Mouse (Mus musculus): ENCODE results near the gene Gtpbp8.

Gene Gtpbp8

DNA sequence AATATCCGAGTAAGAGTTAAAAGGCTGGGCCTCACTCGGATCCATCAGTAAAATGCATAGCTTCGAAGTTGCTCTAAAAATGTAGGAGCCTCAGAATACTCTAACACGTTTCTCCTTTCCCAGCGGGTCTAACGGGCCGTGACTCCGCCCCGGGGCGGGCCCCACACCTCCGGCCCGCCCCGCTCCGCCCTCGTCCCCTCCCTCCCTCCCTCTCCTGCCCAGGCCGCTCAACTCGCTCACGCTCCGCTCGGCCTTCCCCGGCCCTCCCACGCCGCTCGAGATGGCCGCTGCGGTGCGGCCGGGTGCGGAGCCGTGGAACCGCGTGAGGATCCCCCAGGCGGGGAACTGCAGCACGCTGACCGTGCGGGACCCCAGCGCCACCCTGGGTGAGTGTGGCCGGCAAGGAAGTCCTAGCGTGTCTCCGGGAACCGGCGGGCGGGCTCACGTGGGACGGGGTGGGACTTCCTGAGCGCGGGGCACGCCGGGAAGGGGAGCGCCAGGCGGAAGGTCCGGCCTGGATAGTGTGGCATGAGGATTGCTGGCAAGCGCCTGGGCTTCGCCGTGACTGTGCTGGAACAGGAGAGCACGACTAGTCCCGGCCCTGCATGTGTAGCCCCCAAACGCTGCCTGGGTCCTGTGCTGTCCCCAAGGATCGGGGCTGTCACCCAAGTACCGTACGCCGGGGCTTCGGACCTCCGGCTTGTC, 21.9 kb downstream of the Gtpbp8 start, which contains the start of gene Nepro:
Nepro (plus strand) TSS at position 219 of the 705 bp plus-strand sequence.
- no peaks in the 10 kb centered on the region for H3K27me3 ChIP-seq (ENCODE audit: insufficient read depth, low read length)
- H3K9me3 ChIP-seq (ENCODE audit: low read length): no peaks in the 10 kb centered on the region
- H3K4me1 ChIP-seq (replicated peaks; ENCODE audit: low read depth, low read length): peaks cover 32% of the 10 kb centered on the region
- peak within 1 kb of the TSS; percentile 94 for H3K4me3 ChIP-seq (replicated peaks; ENCODE audit: low read length)
- H3K36me3 ChIP-seq (ENCODE audit: insufficient read depth, low read length): peaks cover 45% of the 10 kb centered on the region
- TF ChIP-seq CTCF (conservative IDR thresholded peaks at IDR 0.05; ENCODE audit: low read length) (no peak), NANOG (IDR thresholded peaks at IDR 0.05; ENCODE audit: borderline replicate concordance, low read length) (no peak), POU5F1 (IDR thresholded peaks at IDR 0.05; ENCODE audit: borderline replicate concordance, low read length) (no peak)

DNA sequence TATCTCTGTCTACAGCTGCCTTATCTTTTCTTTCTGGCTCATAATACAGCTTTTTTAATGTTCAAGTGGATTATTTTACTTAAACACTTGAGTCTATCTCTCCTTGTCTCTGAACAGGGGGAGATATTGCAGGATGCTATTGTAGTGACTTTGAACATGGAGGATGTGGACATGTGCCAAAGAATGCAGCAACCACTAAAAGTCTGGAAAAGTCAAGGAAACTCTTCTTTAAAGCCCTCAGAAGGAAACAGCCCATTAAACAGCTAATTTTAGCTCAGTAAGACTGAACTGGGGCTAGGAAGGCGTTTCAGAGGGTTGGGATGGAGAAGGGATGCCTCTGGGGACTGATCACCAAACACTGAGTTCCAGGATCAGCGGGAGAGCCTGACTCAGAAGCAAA, 23.5 kb downstream of the Gtpbp8 start:
- H3K36me3 ChIP-seq (ENCODE audit: insufficient read depth, low read length): peaks cover 32% of the 10 kb centered on the region
- H3K9me3 ChIP-seq (ENCODE audit: low read length): no peaks in the 10 kb centered on the region
- TF ChIP-seq CTCF (conservative IDR thresholded peaks at IDR 0.05; ENCODE audit: low read length): no peak
- TF ChIP-seq NANOG (IDR thresholded peaks at IDR 0.05; ENCODE audit: borderline replicate concordance, low read length): no peak
- no peak for TF ChIP-seq POU5F1 (IDR thresholded peaks at IDR 0.05; ENCODE audit: borderline replicate concordance, low read length)
- no peak overlapping the region for H3K4me3 ChIP-seq (replicated peaks; ENCODE audit: low read length)
- peaks cover 35% of the 10 kb centered on the region for H3K4me1 ChIP-seq (replicated peaks; ENCODE audit: low read depth, low read length)
- H3K27me3 ChIP-seq (ENCODE audit: insufficient read depth, low read length): no peaks in the 10 kb centered on the region

DNA sequence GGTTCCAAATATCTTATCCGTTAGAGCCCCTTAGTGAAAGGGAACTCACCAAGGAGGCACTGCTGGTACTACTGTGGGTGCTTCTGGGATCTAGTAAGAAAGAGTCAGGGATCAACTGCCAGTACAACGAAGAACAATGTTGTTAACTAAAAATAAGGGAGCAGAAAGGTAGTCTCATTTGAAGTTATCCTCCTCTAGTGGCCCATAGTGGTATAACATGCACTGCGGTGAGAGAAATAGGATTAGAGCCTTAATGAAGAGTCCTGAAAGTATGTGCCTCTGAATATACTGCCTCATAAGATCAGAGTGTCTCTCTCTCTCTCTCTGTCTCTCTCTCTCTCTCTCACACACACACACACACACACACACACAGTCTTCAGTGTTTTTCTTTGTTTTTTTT, 25.6 kb downstream of the Gtpbp8 start:
- TF ChIP-seq POU5F1 (IDR thresholded peaks at IDR 0.05; ENCODE audit: borderline replicate concordance, low read length): no peak
- TF ChIP-seq CTCF (conservative IDR thresholded peaks at IDR 0.05; ENCODE audit: low read length): peak; percentile 100
- no peaks in the 10 kb centered on the region for H3K9me3 ChIP-seq (ENCODE audit: low read length)
- no peak overlapping the region for H3K4me3 ChIP-seq (replicated peaks; ENCODE audit: low read length)
- H3K4me1 ChIP-seq (replicated peaks; ENCODE audit: low read depth, low read length): peaks cover 34% of the 10 kb centered on the region
- peaks cover 18% of the 10 kb centered on the region for H3K36me3 ChIP-seq (ENCODE audit: insufficient read depth, low read length)
- no peaks in the 10 kb centered on the region for H3K27me3 ChIP-seq (ENCODE audit: insufficient read depth, low read length)

DNA sequence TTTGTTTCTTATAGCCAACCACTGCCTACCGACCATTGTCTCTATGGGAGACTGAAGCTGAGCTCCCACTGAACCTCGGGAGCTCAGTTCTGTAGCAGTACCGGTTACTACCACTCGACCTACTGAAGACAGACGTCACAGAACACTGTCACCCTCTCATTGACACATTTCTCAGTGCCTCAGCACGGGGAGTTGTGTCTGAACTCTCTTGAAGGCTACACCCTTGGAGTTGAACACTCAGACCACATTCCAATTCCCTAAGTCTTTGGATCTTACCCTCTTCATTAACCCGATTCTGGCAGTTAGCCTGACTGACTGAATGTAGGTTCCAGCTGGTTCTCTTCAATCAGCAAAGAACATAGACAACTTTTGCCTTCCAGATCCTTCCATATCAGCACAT, 26.8 kb downstream of the Gtpbp8 start:
- H3K4me3 ChIP-seq (replicated peaks; ENCODE audit: low read length): no peak overlapping the region
- H3K4me1 ChIP-seq (replicated peaks; ENCODE audit: low read depth, low read length): peaks cover 30% of the 10 kb centered on the region
- peaks cover 18% of the 10 kb centered on the region for H3K36me3 ChIP-seq (ENCODE audit: insufficient read depth, low read length)
- TF ChIP-seq NANOG (IDR thresholded peaks at IDR 0.05; ENCODE audit: borderline replicate concordance, low read length) (no peak), POU5F1 (IDR thresholded peaks at IDR 0.05; ENCODE audit: borderline replicate concordance, low read length) (no peak), CTCF (conservative IDR thresholded peaks at IDR 0.05; ENCODE audit: low read length) (no peak)
- H3K27me3 ChIP-seq (ENCODE audit: insufficient read depth, low read length): no peaks in the 10 kb centered on the region
- H3K9me3 ChIP-seq (ENCODE audit: low read length): no peaks in the 10 kb centered on the region

DNA sequence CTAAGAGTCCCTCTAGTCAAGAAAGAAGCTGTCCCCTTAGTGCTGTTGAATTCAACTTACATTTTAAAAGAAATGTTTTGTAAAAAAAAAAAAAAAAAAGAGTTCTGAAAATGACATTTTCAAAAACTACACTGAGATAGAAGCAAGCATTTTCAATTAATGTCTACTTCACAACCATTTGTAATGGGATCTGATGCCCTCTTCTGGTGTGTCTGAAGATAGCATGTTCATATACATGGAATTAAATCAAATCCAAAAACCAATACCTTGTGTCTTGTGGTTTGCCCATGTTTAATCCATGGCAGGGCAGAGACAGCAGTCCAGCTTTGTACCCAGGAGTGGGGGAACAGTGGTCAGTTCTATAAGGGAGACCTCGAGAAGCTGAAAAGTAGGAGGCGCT, 28.3 kb downstream of the Gtpbp8 start:
- TF ChIP-seq NANOG (IDR thresholded peaks at IDR 0.05; ENCODE audit: borderline replicate concordance, low read length): no peak
- no peak; the same call in 1 of the 2 replicates for TF ChIP-seq CTCF (conservative IDR thresholded peaks at IDR 0.05; ENCODE audit: low read length)
- TF ChIP-seq POU5F1 (IDR thresholded peaks at IDR 0.05; ENCODE audit: borderline replicate concordance, low read length): no peak
- H3K4me1 ChIP-seq (replicated peaks; ENCODE audit: low read depth, low read length): peaks cover 24% of the 10 kb centered on the region
- H3K4me3 ChIP-seq (replicated peaks; ENCODE audit: low read length): no peak overlapping the region
- H3K27me3 ChIP-seq (ENCODE audit: insufficient read depth, low read length): no peaks in the 10 kb centered on the region
- no peaks in the 10 kb centered on the region for H3K9me3 ChIP-seq (ENCODE audit: low read length)
- peaks cover 17% of the 10 kb centered on the region for H3K36me3 ChIP-seq (ENCODE audit: insufficient read depth, low read length)

GRCm38 (mm10) chr16:44717141-44717634, 29.0 kb downstream of the Gtpbp8 start:
- Histone ChIP-seq H3K4me1 (replicated peaks; ENCODE audit: low read depth, low read length) (peaks cover 19% of the 10 kb centered on the region), H3K9me3 (ENCODE audit: low read length) (no peaks in the 10 kb centered on the region), H3K4me3 (replicated peaks; ENCODE audit: low read length) (no peak overlapping the region), H3K27me3 (ENCODE audit: insufficient read depth, low read length) (no peaks in the 10 kb centered on the region), H3K36me3 (ENCODE audit: insufficient read depth, low read length) (peaks cover 15% of the 10 kb centered on the region)
- TF ChIP-seq NANOG (IDR thresholded peaks at IDR 0.05; ENCODE audit: borderline replicate concordance, low read length) (no peak), CTCF (conservative IDR thresholded peaks at IDR 0.05; ENCODE audit: low read length) (no peak), POU5F1 (IDR thresholded peaks at IDR 0.05; ENCODE audit: borderline replicate concordance, low read length) (no peak)

GRCm38 (mm10) chr16:44716305-44717140, 29.6 kb downstream of the Gtpbp8 start:
- peaks cover 19% of the 10 kb centered on the region for H3K4me1 ChIP-seq (replicated peaks; ENCODE audit: low read depth, low read length)

GRCm38 (mm10) chr16:44703458-44703857, 42.7 kb downstream of the Gtpbp8 start:
- H3K27me3 ChIP-seq (ENCODE audit: insufficient read depth, low read length): peaks cover 8% of the 10 kb centered on the region; the same call in 1 of the 2 replicates
- H3K4me3 ChIP-seq (replicated peaks; ENCODE audit: low read length): no peak overlapping the region
- H3K9me3 ChIP-seq (ENCODE audit: low read length): peaks cover 6% of the 10 kb centered on the region; the same call in 1 of the 2 replicates
- TF ChIP-seq CTCF (conservative IDR thresholded peaks at IDR 0.05; ENCODE audit: low read length) (no peak), POU5F1 (IDR thresholded peaks at IDR 0.05; ENCODE audit: borderline replicate concordance, low read length) (no peak), NANOG (IDR thresholded peaks at IDR 0.05; ENCODE audit: borderline replicate concordance, low read length) (no peak)
- H3K36me3 ChIP-seq (ENCODE audit: insufficient read depth, low read length): no peaks in the 10 kb centered on the region
- no peaks in the 10 kb centered on the region for H3K4me1 ChIP-seq (replicated peaks; ENCODE audit: low read depth, low read length)

More at GRCm38 (mm10) chr16:44716305-44717140, 29.6 kb downstream of the Gtpbp8 start:
- TF ChIP-seq CTCF (conservative IDR thresholded peaks at IDR 0.05; ENCODE audit: low read length): peak; percentile 16; the same call in 1 of the 2 replicates
- TF ChIP-seq POU5F1 (IDR thresholded peaks at IDR 0.05; ENCODE audit: borderline replicate concordance, low read length): no peak
- TF ChIP-seq NANOG (IDR thresholded peaks at IDR 0.05; ENCODE audit: borderline replicate concordance, low read length): no peak
- Histone ChIP-seq H3K27me3 (ENCODE audit: insufficient read depth, low read length) (no peaks in the 10 kb centered on the region), H3K36me3 (ENCODE audit: insufficient read depth, low read length) (peaks cover 15% of the 10 kb centered on the region), H3K4me3 (replicated peaks; ENCODE audit: low read length) (no peak overlapping the region), H3K9me3 (ENCODE audit: low read length) (no peaks in the 10 kb centered on the region)
